Mouse (Mus musculus): ENCODE data around the gene Lyrm1.

DNA sequence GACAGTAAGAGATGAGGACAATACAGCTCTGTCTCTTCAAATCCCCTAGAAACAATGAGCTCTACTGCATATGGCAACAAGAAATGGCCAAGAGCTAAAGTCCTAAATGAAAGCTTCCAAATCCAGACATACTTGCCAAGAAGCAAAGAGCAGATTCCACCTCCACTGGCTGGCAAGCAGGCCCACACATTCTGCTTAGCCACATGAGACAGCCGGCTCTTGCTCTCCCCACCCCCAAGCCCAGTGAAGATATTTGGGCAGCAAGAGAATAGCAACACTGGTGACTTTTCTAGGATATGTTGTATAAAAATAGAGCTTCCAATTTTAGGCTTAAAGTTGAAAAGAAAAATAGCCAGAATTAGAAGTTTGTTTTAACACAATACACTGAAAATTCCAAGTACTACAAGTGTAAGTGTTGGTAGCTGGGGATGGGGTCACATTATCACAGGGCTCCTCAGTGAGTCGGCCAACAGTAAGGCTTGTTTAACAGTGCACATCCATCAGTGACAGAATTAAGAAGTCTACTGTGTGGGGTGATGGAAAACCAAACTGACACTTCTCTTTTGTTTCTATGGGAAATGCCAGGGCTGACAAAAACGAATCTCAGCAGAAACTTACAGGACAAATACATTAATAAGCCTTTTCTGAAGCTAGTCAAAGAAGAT is 19.8 kb upstream of the Lyrm1 start:
- TF ChIP-seq CTCF (IDR thresholded peaks at IDR 0.05; ENCODE audit: borderline replicate concordance, insufficient read depth, low read depth, low read length) (no peak), POLR2A (IDR thresholded peaks at IDR 0.05; ENCODE audit: borderline replicate concordance, insufficient read depth, low read length) (no peak)

Measured in cerebellum, adult 2 months (tissue).